Mouse (Mus musculus) midbrain, embryonic 11.5 days (tissue): ENCODE measurements around the gene Nudt4. TPM values are rescaled to one million over a fixed set of nuclear protein-coding genes. Genes with fewer than 3 reads are reported as not detected.
"Not testable (repeated sequence)": the region's sequence is repeated elsewhere in the genome, so short reads cannot be mapped to it uniquely, and the experiment has no call there.

ENCODE experiments used
- ATAC-seq: fragments of 200-750 bp; cut with Nextera tagmentation; 2 replicates; pipeline ENCODE4 v1.8.0; 2017; ENCODE audit warnings: moderate TSS enrichment, moderate library complexity; ENCODE audit not compliant: low FRiP score
- DNase-seq: peaks from one replicate; pipeline ENCODE4 v3.0.0; 2015; ENCODE audit warnings: low spot score; ENCODE audit errors: missing footprints
- H3K27ac ChIP-seq: fragments of 300-500 bp; sonication (generic); 2 replicates; pipeline ENCODE4 v1.5.1; 2014; ENCODE audit warnings: low read depth, low read length
- H3K27me3 ChIP-seq: fragments of 300-500 bp; sonication (generic); 2 replicates; pipeline ENCODE4 v1.6.1; 2014; ENCODE audit warnings: mild to moderate bottlenecking, low read length, moderate library complexity, mixed read lengths; ENCODE audit not compliant: control insufficient read depth, insufficient read depth
- H3K36me3 ChIP-seq: fragments of 300-500 bp; sonication (generic); 2 replicates; pipeline ENCODE4 v1.6.1; 2014; ENCODE audit warnings: mild to moderate bottlenecking, low read length, moderate library complexity, mixed read lengths; ENCODE audit not compliant: control insufficient read depth, insufficient read depth
- H3K4me1 ChIP-seq: fragments of 300-500 bp; sonication (generic); 2 replicates; pipeline ENCODE4 v1.6.1; 2014; ENCODE audit warnings: low read length; ENCODE audit not compliant: control insufficient read depth, insufficient read depth
- H3K4me2 ChIP-seq: fragments of 300-500 bp; sonication (generic); 2 replicates; pipeline ENCODE4 v1.6.1; 2014; ENCODE audit warnings: mild to moderate bottlenecking, moderate library complexity
- H3K4me3 ChIP-seq: fragments of 300-500 bp; sonication (generic); 2 replicates; pipeline ENCODE4 v1.5.1; 2014; ENCODE audit warnings: low read depth, low read length
- H3K9ac ChIP-seq: fragments of 300-500 bp; sonication (generic); 2 replicates; pipeline ENCODE4 v1.6.1; 2014; ENCODE audit warnings: low read length
- H3K9me3 ChIP-seq: fragments of 300-500 bp; sonication (generic); 2 replicates; pipeline ENCODE4 v1.6.1; 2016; ENCODE audit warnings: low read length; ENCODE audit not compliant: control insufficient read depth
- WGBS: fragments of 180-500 bp; shearing (Covaris S2); extraction: QIAGEN DNeasy Blood & Tissue Kit; methylation state at CpG from one replicate; pipeline ENCODE4 v1.1.7; 2014; 5-methylcytosine and 5-hydroxymethylcytosine counted together
- polyA plus RNA-seq: library from polyadenylated mRNA; unstranded; fragments of >200 nt; fragmentation: Nextera tagmentation; extraction: Ambion mirVana; gene quantifications from 2 replicates; pipeline ENCODE4 v1.2.1, GENCODE M21; 2014

The Nudt4 gene
- polyA plus RNA-seq, 1 experiment from 2014 or later: 141 TPM

GRCm38 (mm10) chr10:95560394-95560983 is 3.5 kb downstream of the Nudt4 start:
- H3K27me3 ChIP-seq: no peaks in the 10 kb centered on the region
- H3K9me3 ChIP-seq: no peaks in the 10 kb centered on the region
- WGBS: 91% methylated on average over 9 of the region's 9 CpGs
- ATAC-seq (no peak), DNase-seq (no peak)
- H3K4me1 ChIP-seq: peaks cover 19% of the 10 kb centered on the region
- H3K9ac ChIP-seq: no peak overlapping the region
- H3K36me3 ChIP-seq: no peaks in the 10 kb centered on the region
- H3K27ac ChIP-seq: no peak overlapping the region
- H3K4me2 ChIP-seq: no peak overlapping the region; the same call in none of the 2 replicates
- H3K4me3 ChIP-seq: peak overlapping the region; percentile 13; the same call in 1 of the 2 replicates

- no peak overlapping the region for H3K27ac ChIP-seq
- no peaks in the 10 kb centered on the region for H3K9me3 ChIP-seq
- ATAC-seq: no peak
- no peaks in the 10 kb centered on the region for H3K27me3 ChIP-seq
- H3K4me3 ChIP-seq: no peak overlapping the region
- no peak overlapping the region for H3K9ac ChIP-seq
- no peaks in the 10 kb centered on the region for H3K36me3 ChIP-seq
- DNase-seq: no peak
- H3K4me1 ChIP-seq: peaks cover 18% of the 10 kb centered on the region
- H3K4me2 ChIP-seq: no peak overlapping the region
- WGBS: 76% methylated on average over 7 of the region's 7 CpGs
Measured at GRCm38 (mm10) chr10:95559426-95559825, 4.5 kb downstream of the Nudt4 start.

- no peaks in the 10 kb centered on the region for H3K9me3 ChIP-seq
- H3K4me3 ChIP-seq: no peak overlapping the region
- peaks cover 15% of the 10 kb centered on the region for H3K4me1 ChIP-seq
- no peaks in the 10 kb centered on the region for H3K36me3 ChIP-seq
- peak; percentile 35; the same call in 1 of the 2 replicates for ATAC-seq
- H3K9ac ChIP-seq: no peak overlapping the region
- H3K4me2 ChIP-seq: no peak overlapping the region
- no peaks in the 10 kb centered on the region for H3K27me3 ChIP-seq
- H3K27ac ChIP-seq: no peak overlapping the region
- DNase-seq: no peak
- WGBS: 80% methylated on average over 5 of the region's 5 CpGs
Measured at GRCm38 (mm10) chr10:95557337-95557828, 6.6 kb downstream of the Nudt4 start.

GRCm38 (mm10) chr10:95555866-95556265 is 8.1 kb downstream of the Nudt4 start:
- H3K36me3 ChIP-seq: no peaks in the 10 kb centered on the region
- no peaks in the 10 kb centered on the region for H3K27me3 ChIP-seq
- H3K4me3 ChIP-seq: no peak overlapping the region
- ATAC-seq (no peak), DNase-seq (no peak)
- H3K4me2 ChIP-seq: no peak overlapping the region
- no peak overlapping the region for H3K9ac ChIP-seq
- no peaks in the 10 kb centered on the region for H3K9me3 ChIP-seq
- 85% methylated on average over 11 of the region's 11 CpGs for WGBS
- no peak overlapping the region for H3K27ac ChIP-seq
- H3K4me1 ChIP-seq: peaks cover 3% of the 10 kb centered on the region; the same call in 1 of the 2 replicates

- Histone ChIP-seq H3K27me3 (no peaks in the 10 kb centered on the region), H3K9me3 (no peaks in the 10 kb centered on the region), H3K36me3 (no peaks in the 10 kb centered on the region), H3K4me2 (no peak overlapping the region), H3K4me3 (no peak overlapping the region), H3K4me1 (no peaks in the 10 kb centered on the region), H3K9ac (no peak overlapping the region), H3K27ac (no peak overlapping the region)
- 74% methylated on average over 3 of the region's 3 CpGs for WGBS
- no peak for ATAC-seq
- no peak for DNase-seq
Measured at GRCm38 (mm10) chr10:95552326-95552725, 11.6 kb downstream of the Nudt4 start.

- DNase-seq: no peak
- Histone ChIP-seq H3K9ac (no peak overlapping the region), H3K4me1 (no peaks in the 10 kb centered on the region), H3K36me3 (no peaks in the 10 kb centered on the region), H3K9me3 (no peaks in the 10 kb centered on the region), H3K27ac (no peak overlapping the region), H3K4me3 (no peak overlapping the region), H3K4me2 (no peak overlapping the region), H3K27me3 (no peaks in the 10 kb centered on the region)
- ATAC-seq: no peak
Measured at GRCm38 (mm10) chr10:95551752-95552151, 12.2 kb downstream of the Nudt4 start.

GRCm38 (mm10) chr10:95550506-95550905 is 13.4 kb downstream of the Nudt4 start:
- Histone ChIP-seq H3K9ac (no peak overlapping the region), H3K27me3 (no peaks in the 10 kb centered on the region), H3K36me3 (no peaks in the 10 kb centered on the region; the same call in 1 of the 2 replicates), H3K4me1 (no peaks in the 10 kb centered on the region), H3K4me2 (no peak overlapping the region), H3K9me3 (no peaks in the 10 kb centered on the region), H3K27ac (no peak overlapping the region), H3K4me3 (no peak overlapping the region)
- WGBS: 69% methylated on average over 1 of the region's 1 CpGs
- ATAC-seq: no peak
- DNase-seq: peak; percentile 90

GRCm38 (mm10) chr10:95549080-95549479 is 14.9 kb downstream of the Nudt4 start:
- not testable (repeated sequence) for DNase-seq

GRCm38 (mm10) chr10:95548154-95548826 is 15.7 kb downstream of the Nudt4 start:
- H3K9me3 ChIP-seq: no peaks in the 10 kb centered on the region
- no peak overlapping the region for H3K27ac ChIP-seq
- no peak overlapping the region for H3K9ac ChIP-seq
- no peaks in the 10 kb centered on the region for H3K4me1 ChIP-seq
- no peak for ATAC-seq
- no peak for DNase-seq
- H3K36me3 ChIP-seq: no peaks in the 10 kb centered on the region; the same call in 1 of the 2 replicates
- H3K4me3 ChIP-seq: no peak overlapping the region
- no peaks in the 10 kb centered on the region for H3K27me3 ChIP-seq
- H3K4me2 ChIP-seq: no peak overlapping the region
- WGBS: 89% methylated on average over 11 of the region's 11 CpGs

More at GRCm38 (mm10) chr10:95549080-95549479, 14.9 kb downstream of the Nudt4 start:
- H3K4me1 ChIP-seq, H3K27ac ChIP-seq, H3K4me2 ChIP-seq, H3K9me3 ChIP-seq, H3K9ac ChIP-seq, ATAC-seq, H3K27me3 ChIP-seq, H3K36me3 ChIP-seq, H3K4me3 ChIP-seq: not testable (repeated sequence)
- 68% methylated on average over 5 of the region's 5 CpGs for WGBS
